ENCODE assay signal across 29 mouse cellular contexts in genomic region chr13:51304631-51305030, GRCm38 (mm10).
A peak's percentile ranks its signal among the peaks of the same experiment; 100 is the strongest.
DNase-seq lines count a peak whose midpoint lies in the region; ATAC-seq lines count a peak whose summit lies in the region.
"Had no signal": no experiment of that assay in that cellular context is flagged by ENCODE, and none has a peak within 500 bp of the region (broad histone marks: within the 10 kb centered on the region; RNA-seq: fewer than 3 reads in every experiment).

No protein-coding gene starts in this region.

- no peaks in the 10 kb centered on the region for H3K27me3 ChIP-seq in forebrain, embryonic 16.5 days (replicated peaks; ENCODE audit: control insufficient read depth, insufficient read depth, low read length)
- no peaks in the 10 kb centered on the region for H3K27me3 ChIP-seq in forebrain, embryonic 11.5 days (ENCODE audit: control insufficient read depth, insufficient read depth, low read length)
- H3K27me3 ChIP-seq in kidney, embryonic 15.5 days, result no peaks in the 10 kb centered on the region
- no peaks in the 10 kb centered on the region for H3K27me3 ChIP-seq in lung, embryonic 16.5 days (ENCODE audit: control insufficient read depth, insufficient read depth, low read depth, low read length)
- no peaks in the 10 kb centered on the region for H3K27me3 ChIP-seq in embryonic facial prominence, embryonic 10.5 days (replicated peaks; ENCODE audit: low read depth, poor library complexity, severe bottlenecking)
- H3K27me3 ChIP-seq: liver, embryonic 12.5 days; megakaryocyte, embryonic 14.5 days; neural tube, embryonic 12.5 days; Patski had no signal

- 0 out of 2 replicates have a peak, but pooled peaks cover 2% of the 10 kb centered on the region for H3K9me3 ChIP-seq in forebrain, embryonic 16.5 days (ENCODE audit: control insufficient read depth, low read length)
- H3K9me3 ChIP-seq in forebrain, embryonic 11.5 days (ENCODE audit: control insufficient read depth, low read length), result no peaks in the 10 kb centered on the region
- H3K9me3 ChIP-seq in kidney, embryonic 15.5 days (replicated peaks), result no peaks in the 10 kb centered on the region
- H3K9me3 ChIP-seq in lung, embryonic 16.5 days (ENCODE audit: control insufficient read depth, low read length), result no peaks in the 10 kb centered on the region
- H3K9me3 ChIP-seq in embryonic facial prominence, embryonic 10.5 days, result peaks cover 7% of the 10 kb centered on the region; the same call in 1 of the 2 replicates
- H3K9me3 ChIP-seq: neural tube, embryonic 12.5 days had no signal

- H3K4me3 ChIP-seq in forebrain, embryonic 16.5 days (replicated peaks; ENCODE audit: low read length), result no peak overlapping the region
- no peak overlapping the region for H3K4me3 ChIP-seq in forebrain, embryonic 11.5 days (ENCODE audit: low read depth, low read length)
- no peak overlapping the region for H3K4me3 ChIP-seq in kidney, embryonic 15.5 days (replicated peaks)
- H3K4me3 ChIP-seq in lung, embryonic 16.5 days (ENCODE audit: low read length), result no peak overlapping the region
- H3K4me3 ChIP-seq in embryonic facial prominence, embryonic 10.5 days, result no peak overlapping the region
- H3K4me3 ChIP-seq: erythroblast, embryonic 14.5 days; layer of hippocampus, adult 2 months; left cerebral cortex, adult 2 months; liver, embryonic 12.5 days; megakaryocyte, embryonic 14.5 days; neural tube, embryonic 12.5 days had no signal

- 34% methylated on average over 4 of the region's 4 CpGs for WGBS in forebrain, embryonic 16.5 days
- WGBS in forebrain, embryonic 11.5 days, result 57% methylated on average over 4 of the region's 4 CpGs
- WGBS in kidney, embryonic 15.5 days, result 38% methylated on average over 4 of the region's 4 CpGs
- WGBS in lung, embryonic 16.5 days, result 33% methylated on average over 4 of the region's 4 CpGs
- WGBS in embryonic facial prominence, embryonic 10.5 days, result 61% methylated on average over 4 of the region's 4 CpGs

- DNase-seq in forebrain, embryonic 11.5 days (ENCODE audit: low spot score), result no peak
- no peak for DNase-seq in kidney, adult 9 months
- no peak for DNase-seq in lung, adult 18-20 months
- no peak for DNase-seq in embryonic facial prominence, embryonic 10.5 days (ENCODE audit: low spot score)
- DNase-seq in left cerebral cortex, postnatal 10 days (ENCODE audit: extremely low spot score in 1 of 2, low spot score in 2 of 2), result no peak
- DNase-seq: adrenal gland, postnatal 14 days; cerebellum, adult 18-20 months; cerebellum, postnatal 10 days; forebrain, postnatal 0 days; heart, postnatal 14 days; kidney, postnatal 36 days; liver, postnatal 0 days; lung, postnatal 4 days; right cerebral cortex, adult 18-20 months; spleen, adult 18-20 months; thymus, postnatal 4 days had no signal

- 0 out of 2 replicates have a peak, but pooled peaks have one; percentile 31 for ATAC-seq in forebrain, embryonic 16.5 days
- no peak for ATAC-seq in forebrain, embryonic 11.5 days (replicated peaks; ENCODE audit: low FRiP score)
- ATAC-seq in kidney, embryonic 15.5 days (replicated peaks; ENCODE audit: low FRiP score), result no peak
- ATAC-seq in lung, embryonic 16.5 days (ENCODE audit: low read depth), result no peak
- ATAC-seq: forebrain, postnatal 0 days; hindbrain, postnatal 0 days; intestine, postnatal 0 days; liver, embryonic 12.5 days; liver, postnatal 0 days; midbrain, embryonic 16.5 days; Patski had no signal

- no peak overlapping the region for H3K4me2 ChIP-seq in forebrain, embryonic 16.5 days (ENCODE audit: low read length)
- H3K4me2 ChIP-seq in forebrain, embryonic 11.5 days (ENCODE audit: low read depth, low read length, severe bottlenecking), result no peak overlapping the region
- H3K4me2 ChIP-seq in kidney, embryonic 15.5 days, result no peak overlapping the region
- H3K4me2 ChIP-seq in lung, embryonic 16.5 days (ENCODE audit: low read depth, low read length), result no peak overlapping the region
- H3K4me2 ChIP-seq: liver, embryonic 12.5 days; neural tube, embryonic 12.5 days had no signal

- no peak overlapping the region for H3K27ac ChIP-seq in forebrain, embryonic 16.5 days (ENCODE audit: low read length)
- no peak overlapping the region for H3K27ac ChIP-seq in forebrain, embryonic 11.5 days (ENCODE audit: low read depth, low read length)
- H3K27ac ChIP-seq in kidney, embryonic 15.5 days, result peak overlapping the region; percentile 73
- H3K27ac ChIP-seq in lung, embryonic 16.5 days (ENCODE audit: low read length), result peak overlapping the region; percentile 43
- H3K27ac ChIP-seq in embryonic facial prominence, embryonic 10.5 days (replicated peaks), result peak overlapping the region; percentile 30; the same call in 1 of the 2 replicates
- H3K27ac ChIP-seq: hindbrain, postnatal 0 days; layer of hippocampus, adult 2 months; left cerebral cortex, adult 2 months; liver, embryonic 12.5 days; neural tube, embryonic 12.5 days had no signal

- intact Hi-C loops in left cerebral cortex, postnatal 10 days (cut with DNase I), result no loop called here

- no peaks in the 10 kb centered on the region for H3K36me3 ChIP-seq in forebrain, embryonic 16.5 days (ENCODE audit: control insufficient read depth, insufficient read depth)
- no peaks in the 10 kb centered on the region for H3K36me3 ChIP-seq in forebrain, embryonic 11.5 days (ENCODE audit: control insufficient read depth, insufficient read depth, low read length)
- H3K36me3 ChIP-seq in kidney, embryonic 15.5 days, result no peaks in the 10 kb centered on the region
- no peaks in the 10 kb centered on the region for H3K36me3 ChIP-seq in lung, embryonic 16.5 days (ENCODE audit: control insufficient read depth, insufficient read depth, low read length)
- no peaks in the 10 kb centered on the region for H3K36me3 ChIP-seq in embryonic facial prominence, embryonic 10.5 days (replicated peaks)
- H3K36me3 ChIP-seq: liver, embryonic 12.5 days; neural tube, embryonic 12.5 days had no signal

- no peaks in the 10 kb centered on the region for H3K4me1 ChIP-seq in forebrain, embryonic 16.5 days (replicated peaks; ENCODE audit: control insufficient read depth, insufficient read depth, low read length)
- H3K4me1 ChIP-seq in forebrain, embryonic 11.5 days (replicated peaks; ENCODE audit: control insufficient read depth, insufficient read depth, low read length), result no peaks in the 10 kb centered on the region
- H3K4me1 ChIP-seq in kidney, embryonic 15.5 days, result peaks cover 7% of the 10 kb centered on the region; the same call in 1 of the 2 replicates
- H3K4me1 ChIP-seq in lung, embryonic 16.5 days (replicated peaks; ENCODE audit: control insufficient read depth, insufficient read depth, low read length), result peaks cover 3% of the 10 kb centered on the region
- H3K4me1 ChIP-seq in embryonic facial prominence, embryonic 10.5 days, result peaks cover 29% of the 10 kb centered on the region
- H3K4me1 ChIP-seq: liver, embryonic 12.5 days; megakaryocyte, embryonic 14.5 days; neural tube, embryonic 12.5 days had no signal

- no peak overlapping the region for H3K9ac ChIP-seq in forebrain, embryonic 16.5 days (replicated peaks; ENCODE audit: low read depth, low read length)
- no peak overlapping the region for H3K9ac ChIP-seq in forebrain, embryonic 11.5 days (ENCODE audit: low read length)
- H3K9ac ChIP-seq in kidney, embryonic 15.5 days, result no peak overlapping the region
- no peak overlapping the region for H3K9ac ChIP-seq in lung, embryonic 16.5 days (ENCODE audit: low read length)
- H3K9ac ChIP-seq: forebrain, postnatal 0 days; liver, embryonic 12.5 days; liver, postnatal 0 days; neural tube, embryonic 12.5 days had no signal

Comparison
In these comparisons a context has a peak if more than half of its experiments do, and no peak if none do; other contexts are left out.
1. H3K27ac ChIP-seq: peak in kidney, embryonic 15.5 days (single experiment), lung, embryonic 16.5 days (single experiment) and embryonic facial prominence, embryonic 10.5 days (single experiment); none in forebrain, embryonic 16.5 days (single experiment) and forebrain, embryonic 11.5 days (single experiment).